Mouse (Mus musculus): ENCODE data around the gene Gm9040. TPM values are rescaled to one million over a fixed set of nuclear protein-coding genes. Genes with fewer than 3 reads are reported as not detected.
"Not testable (repeated sequence)": the region's sequence is repeated elsewhere in the genome, so short reads cannot be mapped to it uniquely, and the experiment has no call there.

Gm9040 gene
- not detected in 2 replicates for polyA plus RNA-seq (2016; fragmentation: Nextera tagmentation; extraction: Ambion mirVana)

GRCm38 (mm10) chr10:118326869-118327268, at the start of gene Gm9040:
TSS of gene Gm9040 (minus strand) at chr10:118326969.
- not testable (repeated sequence) for H3K4me1 ChIP-seq; H3K4me2 ChIP-seq; H3K27me3 ChIP-seq; H3K9me3 ChIP-seq; H3K4me3 ChIP-seq (replicated peaks); H3K9ac ChIP-seq; H3K36me3 ChIP-seq (replicated peaks); H3K27ac ChIP-seq; ATAC-seq (ENCODE audit: low FRiP score)
- no CpG with 5 or more reads among the region's 11 CpGs for WGBS

GRCm38 (mm10) chr10:118370443-118370842, 43.7 kb upstream of the Gm9040 start:
- H3K27me3 ChIP-seq, result no peaks in the 10 kb centered on the region
- H3K4me1 ChIP-seq, result no peaks in the 10 kb centered on the region
- H3K36me3 ChIP-seq (replicated peaks), result no peaks in the 10 kb centered on the region
- no peak overlapping the region for H3K9ac ChIP-seq
- H3K9me3 ChIP-seq, result no peaks in the 10 kb centered on the region
- peak overlapping the region; percentile 35 for H3K4me2 ChIP-seq
- ATAC-seq (ENCODE audit: low FRiP score), result peak; percentile 97
- H3K4me3 ChIP-seq (replicated peaks), result no peak overlapping the region
- no peak overlapping the region for H3K27ac ChIP-seq
- WGBS, result 12% methylated on average over 10 of the region's 10 CpGs

- no peak overlapping the region for H3K27ac ChIP-seq
- H3K36me3 ChIP-seq (replicated peaks), result no peaks in the 10 kb centered on the region
- no peak overlapping the region for H3K9ac ChIP-seq
- no peaks in the 10 kb centered on the region for H3K4me1 ChIP-seq
- H3K27me3 ChIP-seq, result no peaks in the 10 kb centered on the region
- no peak overlapping the region for H3K4me2 ChIP-seq
- ATAC-seq (ENCODE audit: low FRiP score), result no peak
- 85% methylated on average over 9 of the region's 9 CpGs for WGBS
- H3K4me3 ChIP-seq (replicated peaks), result no peak overlapping the region
- no peaks in the 10 kb centered on the region for H3K9me3 ChIP-seq
Measured at GRCm38 (mm10) chr10:118369518-118369917, 42.7 kb upstream of the Gm9040 start.

- not testable (repeated sequence) for H3K9me3 ChIP-seq; H3K4me3 ChIP-seq (replicated peaks); H3K27ac ChIP-seq; ATAC-seq (ENCODE audit: low FRiP score); H3K36me3 ChIP-seq (replicated peaks); H3K4me2 ChIP-seq; H3K4me1 ChIP-seq; H3K27me3 ChIP-seq; H3K9ac ChIP-seq
- WGBS, result no CpG with 5 or more reads among the region's 11 CpGs
Measured at GRCm38 (mm10) chr10:118354005-118354404, 27.2 kb upstream of the Gm9040 start, which contains the start of gene Gm9049. TSS of gene Gm9049 (minus strand) at chr10:118354105.

GRCm38 (mm10) chr10:118348579-118348978, 21.8 kb upstream of the Gm9040 start, which contains the start of gene Gm9048:
TSS of gene Gm9048 (minus strand) at chr10:118348679.
- ATAC-seq (ENCODE audit: low FRiP score); H3K27me3 ChIP-seq; H3K36me3 ChIP-seq (replicated peaks); H3K9ac ChIP-seq; H3K4me2 ChIP-seq; H3K4me3 ChIP-seq (replicated peaks); H3K9me3 ChIP-seq; H3K27ac ChIP-seq; H3K4me1 ChIP-seq: not testable (repeated sequence)
- 100% methylated on average over 1 of the region's 14 CpGs for WGBS

- no CpG with 5 or more reads among the region's 14 CpGs for WGBS
- not testable (repeated sequence) for H3K27ac ChIP-seq; H3K4me1 ChIP-seq; H3K36me3 ChIP-seq (replicated peaks); H3K9me3 ChIP-seq; H3K27me3 ChIP-seq; H3K4me3 ChIP-seq (replicated peaks); H3K4me2 ChIP-seq; H3K9ac ChIP-seq; ATAC-seq (ENCODE audit: low FRiP score)
Measured at GRCm38 (mm10) chr10:118343155-118343554, 16.4 kb upstream of the Gm9040 start, which contains the start of gene Gm9046. TSS of gene Gm9046 (minus strand) at chr10:118343255.

- no CpG with 5 or more reads among the region's 14 CpGs for WGBS
- not testable (repeated sequence) for ATAC-seq (ENCODE audit: low FRiP score); H3K27me3 ChIP-seq
Measured at GRCm38 (mm10) chr10:118337731-118338130, 11.0 kb upstream of the Gm9040 start, which contains the start of gene Gm9045. TSS of gene Gm9045 (minus strand) at chr10:118337831.

GRCm38 (mm10) chr10:118332308-118332707, 5.5 kb upstream of the Gm9040 start, which contains the start of gene Gm9044:
TSS of gene Gm9044 (minus strand) at chr10:118332408.
- not testable (repeated sequence) for H3K36me3 ChIP-seq (replicated peaks); H3K4me3 ChIP-seq (replicated peaks); H3K27me3 ChIP-seq; H3K9me3 ChIP-seq; ATAC-seq (ENCODE audit: low FRiP score); H3K9ac ChIP-seq; H3K27ac ChIP-seq; H3K4me2 ChIP-seq; H3K4me1 ChIP-seq
- no CpG with 5 or more reads among the region's 14 CpGs for WGBS

More at GRCm38 (mm10) chr10:118337731-118338130, 11.0 kb upstream of the Gm9040 start, which contains the start of gene Gm9045:
- not testable (repeated sequence) for H3K4me3 ChIP-seq (replicated peaks); H3K27ac ChIP-seq; H3K9me3 ChIP-seq; H3K4me2 ChIP-seq; H3K4me1 ChIP-seq; H3K9ac ChIP-seq; H3K36me3 ChIP-seq (replicated peaks)

- no peaks in the 10 kb centered on the region for H3K9me3 ChIP-seq
- H3K4me2 ChIP-seq, result no peak overlapping the region
- H3K27ac ChIP-seq, result no peak overlapping the region
- no peak overlapping the region for H3K4me3 ChIP-seq (replicated peaks)
- no peaks in the 10 kb centered on the region for H3K36me3 ChIP-seq (replicated peaks)
- H3K4me1 ChIP-seq, result no peaks in the 10 kb centered on the region
- no peak overlapping the region for H3K9ac ChIP-seq
- ATAC-seq (ENCODE audit: low FRiP score), result no peak
- whole genome bisulfite sequencing, result 88% methylated on average over 8 of the region's 8 CpGs
- no peaks in the 10 kb centered on the region for H3K27me3 ChIP-seq
Measured at GRCm38 (mm10) chr10:118319024-118319423, 7.7 kb downstream of the Gm9040 start.

- not testable (repeated sequence) for ATAC-seq (ENCODE audit: low FRiP score); H3K4me1 ChIP-seq
- WGBS, result 46% methylated on average over 2 of the region's 2 CpGs
Measured at GRCm38 (mm10) chr10:118302133-118302532, 24.6 kb downstream of the Gm9040 start.

GRCm38 (mm10) chr10:118294938-118295337, 31.8 kb downstream of the Gm9040 start, which contains the start of gene Iltifb:
TSS of gene Iltifb (minus strand) at chr10:118295038.
- Histone ChIP-seq H3K27ac (no peak within 1 kb of the TSS), H3K27me3 (no peaks in the 10 kb centered on the region), H3K4me2 (no peak within 1 kb of the TSS), H3K36me3 (replicated peaks) (no peaks in the 10 kb centered on the region), H3K9me3 (no peaks in the 10 kb centered on the region), H3K9ac (no peak within 1 kb of the TSS), H3K4me3 (replicated peaks) (no peak within 1 kb of the TSS), H3K4me1 (no peaks in the 10 kb centered on the region)
- 94% methylated on average over 6 of the region's 6 CpGs for WGBS
- no peak for ATAC-seq (ENCODE audit: low FRiP score)

More at GRCm38 (mm10) chr10:118302133-118302532, 24.6 kb downstream of the Gm9040 start:
- H3K27me3 ChIP-seq; H3K27ac ChIP-seq; H3K4me2 ChIP-seq; H3K36me3 ChIP-seq (replicated peaks); H3K4me3 ChIP-seq (replicated peaks); H3K9me3 ChIP-seq; H3K9ac ChIP-seq: not testable (repeated sequence)

GRCm38 (mm10) chr10:118283016-118283415, 43.8 kb downstream of the Gm9040 start:
- H3K9me3 ChIP-seq; H3K4me2 ChIP-seq; H3K4me1 ChIP-seq; H3K4me3 ChIP-seq (replicated peaks); H3K27ac ChIP-seq; H3K27me3 ChIP-seq; ATAC-seq (ENCODE audit: low FRiP score); H3K9ac ChIP-seq; H3K36me3 ChIP-seq (replicated peaks): not testable (repeated sequence)
- 73% methylated on average over 3 of the region's 5 CpGs for WGBS

- ATAC-seq (ENCODE audit: low FRiP score); H3K36me3 ChIP-seq (replicated peaks); H3K27ac ChIP-seq; H3K4me3 ChIP-seq (replicated peaks); H3K4me1 ChIP-seq; H3K4me2 ChIP-seq; H3K9me3 ChIP-seq; H3K27me3 ChIP-seq; H3K9ac ChIP-seq: not testable (repeated sequence)
- WGBS, result 81% methylated on average over 7 of the region's 7 CpGs
Measured at GRCm38 (mm10) chr10:118282565-118282964, 44.2 kb downstream of the Gm9040 start.
